Mouse (Mus musculus) CH12.LX (cell line): ENCODE measurements around the gene H2-DMb2. TPM values are rescaled to one million over a fixed set of nuclear protein-coding genes. Genes with fewer than 3 reads are reported as not detected.

Experiments
- DNase-seq: peaks from one replicate; pipeline ENCODE4 v3.0.0-alpha.2; 2013; ENCODE audit errors: extremely low read depth
- H3K27ac ChIP-seq: 2 replicates; pipeline ENCODE4 v1.5.1; 2012; ENCODE audit warnings: low read depth, mild to moderate bottlenecking, control low read depth, moderate library complexity; ENCODE audit not compliant: insufficient read depth
- H3K27me3 ChIP-seq: replicated peaks from 2 replicates; pipeline ENCODE3; 2012; ENCODE audit warnings: inconsistent platforms
- H3K36me3 ChIP-seq, 2 experiments: replicated peaks in 1 of 2; 2 replicates each; pipeline versions ENCODE3 to v1.6.1; 2012; ENCODE audit warnings: inconsistent platforms in 1 of 2, low read length in 1 of 2, mild to moderate bottlenecking in 1 of 2, mixed read lengths in 1 of 2, moderate library complexity in 1 of 2; ENCODE audit not compliant: control insufficient read depth in 1 of 2, insufficient read depth in 1 of 2
- H3K4me1 ChIP-seq, 2 experiments: 2 replicates each; pipeline ENCODE4 v1.6.1; 2012; ENCODE audit warnings: inconsistent platforms in 1 of 2, moderate library complexity in 1 of 2; ENCODE audit not compliant: insufficient read depth in 2 of 2, control insufficient read depth in 1 of 2
- H3K4me2 ChIP-seq: 2 replicates; pipeline ENCODE4 v1.6.1; 2012; ENCODE audit warnings: low read depth, mild to moderate bottlenecking, control low read depth; ENCODE audit not compliant: poor library complexity, insufficient read depth, severe bottlenecking
- H3K4me3 ChIP-seq, 3 experiments: fragments of 150-350 bp in 1 of 3; sonication (generic) in 1 of 3; replicated peaks in 1 of 3; 2 replicates each; pipeline versions ENCODE3 to v1.5.1; 2011 to 2012; ENCODE audit warnings: low read depth in 2 of 3, low read length in 2 of 3, mild to moderate bottlenecking in 2 of 3, moderate library complexity in 2 of 3, control low read depth in 1 of 3, improper control_type of control experiment in 1 of 3, inconsistent platforms in 1 of 3, mixed read lengths in 1 of 3; ENCODE audit not compliant: poor library complexity in 1 of 3
- H3K79me2 ChIP-seq: replicated peaks from 2 replicates; pipeline ENCODE4 v1.6.1; 2012; ENCODE audit warnings: mild to moderate bottlenecking, moderate library complexity; ENCODE audit not compliant: control insufficient read depth, poor library complexity, insufficient read depth, severe bottlenecking; ENCODE audit errors: extremely low read depth
- H3K9ac ChIP-seq: 2 replicates; pipeline ENCODE4 v1.6.1; 2012; ENCODE audit warnings: low read depth, mild to moderate bottlenecking, control low read depth, moderate library complexity; ENCODE audit not compliant: insufficient read depth
- H3K9me3 ChIP-seq: replicated peaks from 2 replicates; pipeline ENCODE3; 2012; ENCODE audit warnings: low read length, inconsistent platforms, mixed read lengths
- CHD1 ChIP-seq: IDR thresholded peaks from 2 replicates; pipeline ENCODE4 v1.6.1; 2012; ENCODE audit warnings: low read depth, low read length, improper control_type of control experiment, inconsistent platforms
- CHD2 ChIP-seq: IDR thresholded peaks from 2 replicates; pipeline ENCODE4 v1.6.1; 2011; ENCODE audit warnings: low read length, improper control_type of control experiment
- CTCF ChIP-seq, 2 experiments: IDR thresholded peaks in 1 of 2; conservative IDR thresholded peaks in 1 of 2; 2 replicates each; pipeline ENCODE4 v1.5.1; 2011 to 2012; ENCODE audit warnings: low read depth in 2 of 2, low read length in 2 of 2, improper control_type of control experiment in 1 of 2, inconsistent platforms in 1 of 2, mild to moderate bottlenecking in 1 of 2, moderate library complexity in 1 of 2
- E2F4 ChIP-seq: IDR thresholded peaks from 2 replicates; pipeline ENCODE4 v1.6.1; 2011; ENCODE audit warnings: low read depth, low read length, improper control_type of control experiment; ENCODE audit not compliant: insufficient replicate concordance
- EP300 ChIP-seq: IDR thresholded peaks from 2 replicates; pipeline ENCODE4 v1.6.1; 2011; ENCODE audit warnings: low read length, improper control_type of control experiment
- GABPA ChIP-seq: IDR thresholded peaks from 2 replicates; pipeline ENCODE4 v1.6.1; 2012; ENCODE audit warnings: low read depth, low read length, improper control_type of control experiment, inconsistent platforms; ENCODE audit not compliant: insufficient replicate concordance
- HCFC1 ChIP-seq: IDR thresholded peaks from 2 replicates; pipeline ENCODE4 v1.6.1; 2012; ENCODE audit warnings: low read depth, mild to moderate bottlenecking, inconsistent platforms, low read length, improper control_type of control experiment
- KAT2A ChIP-seq: IDR thresholded peaks from 2 replicates; pipeline ENCODE4 v1.6.1; 2012; ENCODE audit warnings: low read length, improper control_type of control experiment, inconsistent platforms; ENCODE audit not compliant: insufficient replicate concordance
- MAFK ChIP-seq: IDR thresholded peaks from 2 replicates; pipeline ENCODE4 v1.6.1; 2011; ENCODE audit warnings: low read length, improper control_type of control experiment; ENCODE audit not compliant: insufficient replicate concordance
- MAX ChIP-seq: IDR thresholded peaks from 2 replicates; pipeline ENCODE4 v1.6.1; 2011; ENCODE audit warnings: low read length, improper control_type of control experiment
- MAZ ChIP-seq: IDR thresholded peaks from 2 replicates; pipeline ENCODE4 v1.6.1; 2012; ENCODE audit warnings: low read depth, mild to moderate bottlenecking, inconsistent platforms, low read length, improper control_type of control experiment, moderate library complexity
- MEF2A ChIP-seq: IDR thresholded peaks from 2 replicates; pipeline ENCODE4 v1.6.1; 2014; ENCODE audit warnings: low read depth, mild to moderate bottlenecking, inconsistent platforms, low read length, improper control_type of control experiment, borderline replicate concordance
- MXI1 ChIP-seq: IDR thresholded peaks from 2 replicates; pipeline ENCODE4 v1.6.1; 2011; ENCODE audit warnings: mild to moderate bottlenecking, low read depth, low read length, improper control_type of control experiment
- MYC ChIP-seq: IDR thresholded peaks from 2 replicates; pipeline ENCODE4 v1.6.1; 2011; ENCODE audit warnings: low read depth, mild to moderate bottlenecking, improper control_type of control experiment, low read length
- NRF1 ChIP-seq: IDR thresholded peaks from 2 replicates; pipeline ENCODE4 v1.6.1; 2014; ENCODE audit warnings: low read depth, mild to moderate bottlenecking, inconsistent platforms, low read length, improper control_type of control experiment, moderate library complexity
- PAX5 ChIP-seq: IDR thresholded peaks from 2 replicates; pipeline ENCODE4 v1.6.1; 2012; ENCODE audit warnings: low read length, inconsistent platforms, mixed read lengths
- POLR2AphosphoS2 ChIP-seq: IDR thresholded peaks from 2 replicates; pipeline ENCODE4 v1.6.1; 2011; ENCODE audit warnings: low read depth, low read length, improper control_type of control experiment
- RAD21 ChIP-seq: IDR thresholded peaks from 2 replicates; pipeline ENCODE4 v1.6.1; 2011; ENCODE audit warnings: low read depth, mild to moderate bottlenecking, low read length, improper control_type of control experiment, moderate library complexity
- SIN3A ChIP-seq: IDR thresholded peaks from 2 replicates; pipeline ENCODE4 v1.6.1; 2012; ENCODE audit warnings: low read length, improper control_type of control experiment, inconsistent platforms
- SMC3 ChIP-seq: IDR thresholded peaks from 2 replicates; pipeline ENCODE4 v1.6.1; 2011; ENCODE audit warnings: low read depth, low read length, improper control_type of control experiment
- TCF12 ChIP-seq: IDR thresholded peaks from 2 replicates; pipeline ENCODE4 v1.6.1; 2014; ENCODE audit warnings: low read depth, mild to moderate bottlenecking, inconsistent platforms, low read length, improper control_type of control experiment
- UBTF ChIP-seq: IDR thresholded peaks from 2 replicates; pipeline ENCODE4 v1.6.1; 2012; ENCODE audit warnings: low read depth, mild to moderate bottlenecking, inconsistent platforms, low read length, improper control_type of control experiment, moderate library complexity
- ZKSCAN1 ChIP-seq: IDR thresholded peaks from 2 replicates; pipeline ENCODE4 v1.6.1; 2012; ENCODE audit warnings: low read depth, inconsistent platforms, low read length, improper control_type of control experiment, borderline replicate concordance
- ZMIZ1 ChIP-seq: IDR thresholded peaks from 2 replicates; pipeline ENCODE4 v1.6.1; 2012; ENCODE audit warnings: low read depth, mild to moderate bottlenecking, inconsistent platforms, low read length, improper control_type of control experiment
- dilution Hi-C: fragments of 300-500 bp; cut with MboI; formaldehyde crosslinking; loops from 2 replicates; pipeline ENCODE4 v1.14.3; 2020; ENCODE audit warnings: low sequenced_read_pairs; ENCODE audit not compliant: extremely low pct_unique_long_range_greater_than_20kb, extremely low pct_ligation_motif_present
- in situ Hi-C: fragments of 300-500 bp; cut with MboI; formaldehyde crosslinking; loops from 3 replicates; pipeline ENCODE4 v1.14.3; 2019; ENCODE audit warnings: low sequenced_read_pairs, low pct_ligation_motif_present, low pct_unique_long_range_greater_than_20kb, mixed read lengths
- polyA plus RNA-seq: library from polyadenylated mRNA; unstranded; fragments of >175 nt; gene quantifications from 2 replicates; pipeline ENCODE4 v1.2.1, GENCODE M21; 2012; ENCODE audit warnings: low read depth; ENCODE audit not compliant: insufficient read length
- total RNA-seq, 2 experiments: library from RNA; depleted of rRNA; stranded (reverse); fragments of 300-350 nt in 1 of 2; fragments of >200 nt in 1 of 2; gene quantifications; 2 replicates each; pipeline ENCODE4 v1.2.3; 2012 to 2014

The H2-DMb2 gene
- total and polyA plus RNA-seq, 3 experiments = 107 to 199 (median 175) TPM

GRCm38 (mm10) chr17:34108460-34108859 is 34.6 kb upstream of the H2-DMb2 start:
- Histone ChIP-seq H3K27me3 (no peaks in the 10 kb centered on the region), H3K27ac (no peak overlapping the region), H3K9ac (no peak overlapping the region), H3K4me1 (peaks cover 8 to 18% of the 10 kb centered on the region in 2 experiments), H3K4me2 (no peak overlapping the region), H3K9me3 (peaks cover 4% of the 10 kb centered on the region), H3K79me2 (peaks cover 3% of the 10 kb centered on the region; the same call in 1 of the 2 replicates), H3K4me3 (no peak overlapping the region), H3K36me3 (peaks cover 24 to 45% of the 10 kb centered on the region in 2 experiments)
- dilution Hi-C loops (no loop called here), in situ Hi-C loops (no loop called here)
- no peak for TF ChIP-seq MYC
- TF ChIP-seq MAZ = no peak
- no peak for TF ChIP-seq MXI1
- TF ChIP-seq MEF2A = no peak
- DNase-seq = no peak

- Histone ChIP-seq H3K4me2 (no peak overlapping the region), H3K4me3 (no peak overlapping the region), H3K36me3 (peaks cover 32 to 53% of the 10 kb centered on the region in 2 experiments), H3K27me3 (no peaks in the 10 kb centered on the region), H3K27ac (no peak overlapping the region), H3K4me1 (peaks cover 5 to 22% of the 10 kb centered on the region in 2 experiments), H3K79me2 (peaks cover 4% of the 10 kb centered on the region), H3K9ac (no peak overlapping the region), H3K9me3 (peaks cover 4% of the 10 kb centered on the region)
- dilution Hi-C loops (no loop called here), in situ Hi-C loops (no loop called here)
- DNase-seq = no peak
- TF ChIP-seq HCFC1 (no peak), CTCF (conservative IDR thresholded peaks at IDR 0.05 in 1 of 2, IDR thresholded peaks at IDR 0.05 in 1 of 2; ENCODE audit: low read depth in 2 of 2, low read length in 2 of 2) (peak in 1 of 2 experiments; percentile 56; a peak in 2 of 4 replicates), MAX (no peak), RAD21 (peak; percentile 21), E2F4 (no peak), SIN3A (no peak), NRF1 (no peak), SMC3 (peak; percentile 39), EP300 (no peak)
These were observed 33.9 kb upstream of the H2-DMb2 start for GRCm38 (mm10) chr17:34109038-34109805.

- Histone ChIP-seq H3K27me3 (no peaks in the 10 kb centered on the region), H3K4me2 (no peak overlapping the region), H3K36me3 (peaks cover 38 to 59% of the 10 kb centered on the region in 2 experiments), H3K27ac (no peak overlapping the region), H3K9ac (no peak overlapping the region), H3K9me3 (peaks cover 2% of the 10 kb centered on the region), H3K4me1 (peaks cover 7 to 23% of the 10 kb centered on the region in 2 experiments), H3K79me2 (peaks cover 9% of the 10 kb centered on the region), H3K4me3 (no peak overlapping the region)
- TF ChIP-seq ZKSCAN1 (no peak), CHD2 (no peak), MEF2A (no peak), ZMIZ1 (peak; percentile 40; the same call in 1 of the 2 replicates), GABPA (no peak), POLR2AphosphoS2 (0 out of 2 replicates have a peak, but pooled peaks have one; percentile 7), MAFK (no peak), CHD1 (no peak), PAX5 (no peak), SMC3 (no peak), UBTF (no peak), KAT2A (no peak), CTCF (conservative IDR thresholded peaks at IDR 0.05 in 1 of 2, IDR thresholded peaks at IDR 0.05 in 1 of 2; ENCODE audit: low read depth in 2 of 2, low read length in 2 of 2) (no peak), MYC (no peak), TCF12 (no peak), MAZ (no peak)
- in situ Hi-C loops (no loop called here), dilution Hi-C loops (no loop called here)
- DNase-seq = no peak
These were observed 33.3 kb upstream of the H2-DMb2 start for GRCm38 (mm10) chr17:34109806-34110195.
